Mouse (Mus musculus) gastrocnemius, postnatal 36 days (tissue): ENCODE results near the gene Rnf111. TPM values are rescaled to one million over a fixed set of nuclear protein-coding genes. Genes with fewer than 3 reads are reported as not detected.
"Not testable (repeated sequence)": the region's sequence is repeated elsewhere in the genome, so short reads cannot be mapped to it uniquely, and the experiment has no call there.

Source experiments
- DNase-seq, 2 experiments: peaks; one replicate each; pipeline ENCODE4 v3.0.0; 2022
- intact Hi-C: fragments of 180-260 bp; cut with DNase I; formaldehyde crosslinking; loops from one replicate; pipeline ENCODE4 v1.15.1; 2025
- long read RNA-seq, 2 experiments: library from polyadenylated mRNA; stranded (forward); transcript quantifications; one replicate each; pipeline ENCODE4 v2.0.0; 2021
- total RNA-seq, 2 experiments: library from RNA; stranded (reverse); gene quantifications; 2 replicates each; pipeline ENCODE4 v1.2.3; 2021

Gene Rnf111
- total RNA-seq, result 10 to 100 TPM; 12.2 to 12.7 TPM
- long read RNA-seq, experiment 1, partial matches to known transcripts, result 2 of 3 reads
- long read RNA-seq, experiment 1, other reads (novel, unspliced or antisense), result 1 of 3 reads
- long read RNA-seq, experiment 2, partial matches to known transcripts, result 1 of 6 reads
- long read RNA-seq, experiment 2, other reads (novel, unspliced or antisense), result 4 of 6 reads

GRCm38 (mm10) chr9:70503626-70504041, at the start of gene Rnf111:
TSS of gene Rnf111 (minus strand) at chr9:70503725.
- DNase-seq, result peak; percentile 96
- intact Hi-C loops, result loop anchor here (2.0 kb wide), 1 partner anchor 39 kb away; the partner anchor contains the start of gene Sltm

- intact Hi-C loops, result not testable (repeated sequence)
These were observed 48.7 kb upstream of the Rnf111 start for GRCm38 (mm10) chr9:70552233-70552632.

GRCm38 (mm10) chr9:70551524-70551923, 48.0 kb upstream of the Rnf111 start:
- no peak for DNase-seq
- intact Hi-C loops, result no loop called here

More at GRCm38 (mm10) chr9:70552233-70552632, 48.7 kb upstream of the Rnf111 start:
- DNase-seq, result not testable (repeated sequence)

- intact Hi-C loops, result no loop called here
- no peak for DNase-seq
These were observed 44.8 kb upstream of the Rnf111 start for GRCm38 (mm10) chr9:70548304-70548703.

- DNase-seq, intact Hi-C loops: not testable (repeated sequence)
These were observed 43.1 kb upstream of the Rnf111 start for GRCm38 (mm10) chr9:70546576-70546975.

GRCm38 (mm10) chr9:70544831-70545230, 41.3 kb upstream of the Rnf111 start:
- intact Hi-C loops, result no loop called here
- DNase-seq, result no peak

- no peak for DNase-seq
- intact Hi-C loops, result loop anchor here (2.0 kb wide), 1 partner anchor 41 kb away; the partner anchor contains the start of gene Rnf111
These were observed 40.5 kb upstream of the Rnf111 start for GRCm38 (mm10) chr9:70543985-70544384.

- intact Hi-C loops, result loop anchor here (2.0 kb wide), 1 partner anchor 40 kb away; the partner anchor contains the start of gene Rnf111
These were observed 39.7 kb upstream of the Rnf111 start for GRCm38 (mm10) chr9:70543048-70543880.

GRCm38 (mm10) chr9:70542305-70543041, 38.9 kb upstream of the Rnf111 start, which contains the start of gene Sltm:
TSS of gene Sltm (plus strand) at chr9:70542754.
- intact Hi-C loops, result loop anchor here (2.0 kb wide), 1 partner anchor 40 kb away; the partner anchor contains the start of gene Rnf111
- DNase-seq, result peak; percentile 98 to 100

More at GRCm38 (mm10) chr9:70543048-70543880, 39.7 kb upstream of the Rnf111 start:
- peak in 1 of 2 experiments; percentile 41 for DNase-seq

- intact Hi-C loops, result no loop called here
These were observed 38.1 kb upstream of the Rnf111 start for GRCm38 (mm10) chr9:70541584-70541983.

GRCm38 (mm10) chr9:70533328-70533727, 29.8 kb upstream of the Rnf111 start:
- intact Hi-C loops, result no loop called here

More at GRCm38 (mm10) chr9:70541584-70541983, 38.1 kb upstream of the Rnf111 start:
- DNase-seq, result no peak

GRCm38 (mm10) chr9:70524366-70524765, 20.8 kb upstream of the Rnf111 start:
- peak in 1 of 2 experiments; percentile 5 for DNase-seq
- intact Hi-C loops, result no loop called here

More at GRCm38 (mm10) chr9:70533328-70533727, 29.8 kb upstream of the Rnf111 start:
- DNase-seq, result no peak

- DNase-seq, result no peak
- intact Hi-C loops, result no loop called here
These were observed 20.3 kb upstream of the Rnf111 start for GRCm38 (mm10) chr9:70523813-70524212.

- no peak for DNase-seq
- intact Hi-C loops, result no loop called here
These were observed 17.1 kb upstream of the Rnf111 start for GRCm38 (mm10) chr9:70520651-70521050.

GRCm38 (mm10) chr9:70511681-70512080, 8.2 kb upstream of the Rnf111 start:
- no peak for DNase-seq
- intact Hi-C loops, result no loop called here

- no peak for DNase-seq
- intact Hi-C loops, result no loop called here
These were observed 7.6 kb upstream of the Rnf111 start for GRCm38 (mm10) chr9:70510998-70511583.

GRCm38 (mm10) chr9:70509906-70510525, 6.5 kb upstream of the Rnf111 start:
- intact Hi-C loops, result no loop called here
- peak in 1 of 2 experiments; percentile 5 for DNase-seq

GRCm38 (mm10) chr9:70506787-70507186, 3.3 kb upstream of the Rnf111 start:
- DNase-seq, result no peak
- intact Hi-C loops, result no loop called here

GRCm38 (mm10) chr9:70506186-70506585, 2.7 kb upstream of the Rnf111 start:
- intact Hi-C loops, result no loop called here
- DNase-seq, result no peak
